Mouse (Mus musculus) midbrain, embryonic 16.5 days (tissue): ENCODE results near the gene Elobl. TPM values are rescaled to one million over a fixed set of nuclear protein-coding genes. Genes with fewer than 3 reads are reported as not detected.
"Not testable (repeated sequence)": the region's sequence is repeated elsewhere in the genome, so short reads cannot be mapped to it uniquely, and the experiment has no call there.

ENCODE experiments used
- ATAC-seq: fragments of 200-750 bp; cut with Nextera tagmentation; 2 replicates; pipeline ENCODE4 v1.8.0; 2017; ENCODE audit warnings: moderate TSS enrichment
- H3K27ac ChIP-seq: fragments of 300-500 bp; sonication (generic); 2 replicates; pipeline ENCODE4 v1.5.1; 2014; ENCODE audit warnings: mild to moderate bottlenecking, low read length, mixed read lengths
- H3K27me3 ChIP-seq: fragments of 300-500 bp; sonication (generic); 2 replicates; pipeline ENCODE4 v1.6.1; 2014; ENCODE audit warnings: low read depth, low read length, mixed read lengths; ENCODE audit not compliant: control insufficient read depth, insufficient read depth
- H3K36me3 ChIP-seq: fragments of 300-500 bp; sonication (generic); 2 replicates; pipeline ENCODE4 v1.6.1; 2014; ENCODE audit warnings: mild to moderate bottlenecking, low read length, moderate library complexity, mixed read lengths; ENCODE audit not compliant: control insufficient read depth, insufficient read depth
- H3K4me1 ChIP-seq: fragments of 300-500 bp; sonication (generic); 2 replicates; pipeline ENCODE4 v1.6.1; 2014; ENCODE audit warnings: mild to moderate bottlenecking, low read length, mixed read lengths; ENCODE audit not compliant: control insufficient read depth, insufficient read depth
- H3K4me2 ChIP-seq: fragments of 300-500 bp; sonication (generic); 2 replicates; pipeline ENCODE4 v1.6.1; 2014; ENCODE audit warnings: mild to moderate bottlenecking, low read length, mixed read lengths
- H3K4me3 ChIP-seq: fragments of 300-500 bp; sonication (generic); 2 replicates; pipeline ENCODE4 v1.5.1; 2014; ENCODE audit warnings: low read depth, mild to moderate bottlenecking, low read length, moderate library complexity, mixed read lengths
- H3K9ac ChIP-seq: fragments of 300-500 bp; sonication (generic); 2 replicates; pipeline ENCODE4 v1.6.1; 2014; ENCODE audit warnings: low read depth, low read length, mixed read lengths
- H3K9me3 ChIP-seq: fragments of 300-500 bp; sonication (generic); replicated peaks from 2 replicates; pipeline ENCODE4 v1.6.1; 2014; ENCODE audit warnings: mild to moderate bottlenecking, low read length, mixed read lengths; ENCODE audit not compliant: control insufficient read depth, poor library complexity, severe bottlenecking
- WGBS: fragments of 180-500 bp; shearing (Covaris S2); extraction: QIAGEN DNeasy Blood & Tissue Kit; methylation state at CpG from one replicate; pipeline ENCODE4 v1.1.7; 2014; 5-methylcytosine and 5-hydroxymethylcytosine counted together
- polyA plus RNA-seq: library from polyadenylated mRNA; unstranded; fragments of >200 nt; fragmentation: Nextera tagmentation; extraction: Ambion mirVana; gene quantifications from 2 replicates; pipeline ENCODE4 v1.2.1, GENCODE M21; 2015

Elobl gene
- polyA plus RNA-seq, 1 experiment from 2014 or later: not detected

- no peak overlapping the region for H3K4me2 ChIP-seq
- H3K27me3 ChIP-seq: peaks cover 25% of the 10 kb centered on the region
- no peak overlapping the region for H3K9ac ChIP-seq
- WGBS: 87% methylated on average over 5 of the region's 5 CpGs
- H3K4me1 ChIP-seq: no peaks in the 10 kb centered on the region
- ATAC-seq: no peak
- no peak overlapping the region for H3K27ac ChIP-seq
- H3K9me3 ChIP-seq: no peaks in the 10 kb centered on the region
- H3K4me3 ChIP-seq: no peak overlapping the region
- H3K36me3 ChIP-seq: no peaks in the 10 kb centered on the region
Measured at GRCm38 (mm10) chr11:89002621-89003020, 35.9 kb upstream of the Elobl start.

DNA sequence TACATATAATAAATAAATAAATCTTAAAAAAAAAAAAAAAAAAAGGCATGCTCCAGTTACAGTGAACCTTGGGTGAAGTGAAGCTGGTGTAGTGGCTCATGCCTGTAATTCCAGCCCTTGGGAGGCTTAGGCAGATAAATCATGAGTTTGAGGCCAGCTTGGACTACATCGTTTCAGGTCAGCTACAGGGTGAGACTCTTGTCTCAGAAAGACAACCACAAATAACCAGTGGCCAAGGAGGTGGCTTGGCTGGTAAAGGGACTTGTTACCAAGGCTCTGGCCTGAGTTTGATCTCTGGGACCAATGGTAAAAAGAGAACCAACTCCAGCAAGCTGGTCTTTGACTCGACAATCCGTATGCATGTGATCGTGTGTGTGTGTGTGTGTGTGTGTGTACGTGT lies 35.3 kb upstream of the Elobl start:
- H3K9ac ChIP-seq: no peak overlapping the region
- 90% methylated on average over 5 of the region's 5 CpGs for WGBS
- H3K27me3 ChIP-seq: peaks cover 25% of the 10 kb centered on the region
- H3K27ac ChIP-seq: no peak overlapping the region
- no peak for ATAC-seq
- H3K4me3 ChIP-seq: no peak overlapping the region
- H3K36me3 ChIP-seq: no peaks in the 10 kb centered on the region
- H3K4me2 ChIP-seq: no peak overlapping the region
- no peaks in the 10 kb centered on the region for H3K4me1 ChIP-seq
- H3K9me3 ChIP-seq: no peaks in the 10 kb centered on the region

DNA sequence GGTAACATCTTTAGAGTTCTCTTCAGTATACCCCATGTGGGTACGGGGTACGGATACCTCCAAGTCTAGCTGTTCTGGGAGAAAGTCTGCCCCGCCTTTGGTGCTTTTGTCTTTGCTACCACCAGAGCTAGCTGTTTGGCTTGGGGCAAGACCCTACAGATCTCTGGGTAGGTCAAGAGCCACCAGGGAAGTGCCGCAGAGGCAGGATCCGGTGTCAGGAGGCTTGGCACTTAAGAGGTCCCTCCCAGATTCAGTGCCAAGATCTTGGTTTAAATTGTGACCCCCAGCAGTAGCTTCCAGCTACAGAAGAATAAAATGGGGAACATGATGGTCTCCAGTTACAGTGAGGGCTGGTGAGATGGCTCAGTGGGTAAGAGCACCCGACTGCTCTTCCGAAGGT lies 34.8 kb upstream of the Elobl start:
- H3K9me3 ChIP-seq: no peaks in the 10 kb centered on the region
- H3K4me1 ChIP-seq: no peaks in the 10 kb centered on the region
- ATAC-seq: no peak
- no peak overlapping the region for H3K9ac ChIP-seq
- no peak overlapping the region for H3K4me2 ChIP-seq
- H3K4me3 ChIP-seq: no peak overlapping the region
- no peaks in the 10 kb centered on the region for H3K36me3 ChIP-seq
- H3K27me3 ChIP-seq: peaks cover 25% of the 10 kb centered on the region
- no peak overlapping the region for H3K27ac ChIP-seq
- 92% methylated on average over 7 of the region's 7 CpGs for WGBS

DNA sequence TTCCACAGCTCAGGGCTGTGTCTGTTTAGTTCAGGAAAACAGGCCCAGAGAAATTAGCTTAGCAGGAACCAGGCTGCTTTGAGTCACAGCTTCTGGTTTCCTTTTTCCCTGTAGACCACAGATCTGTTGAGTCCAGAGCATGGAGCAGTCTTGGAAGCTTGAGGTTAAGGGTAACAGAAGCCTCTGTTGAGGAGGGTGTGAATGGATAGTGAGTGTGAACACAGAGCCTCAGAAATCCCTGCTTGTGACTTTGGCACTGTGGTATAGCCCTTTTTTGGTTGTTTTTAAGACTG lies 33.7 kb upstream of the Elobl start:
- no peak overlapping the region for H3K4me3 ChIP-seq

GRCm38 (mm10) chr11:88999723-89000526 lies 33.2 kb upstream of the Elobl start:
- Histone ChIP-seq H3K4me3 (peak overlapping the region; percentile 33), H3K36me3 (no peaks in the 10 kb centered on the region), H3K9me3 (no peaks in the 10 kb centered on the region), H3K27me3 (peaks cover 25% of the 10 kb centered on the region), H3K9ac (peak overlapping the region; percentile 12; the same call in 1 of the 2 replicates), H3K4me2 (peak overlapping the region; percentile 44), H3K27ac (no peak overlapping the region), H3K4me1 (no peaks in the 10 kb centered on the region)
- WGBS: 30% methylated on average over 33 of the region's 33 CpGs
- ATAC-seq: no peak

More for the DNA sequence above, 33.7 kb upstream of the Elobl start:
- H3K9ac ChIP-seq: no peak overlapping the region
- no peaks in the 10 kb centered on the region for H3K4me1 ChIP-seq
- no peaks in the 10 kb centered on the region for H3K9me3 ChIP-seq
- H3K27me3 ChIP-seq: peaks cover 25% of the 10 kb centered on the region
- no peak overlapping the region for H3K27ac ChIP-seq
- no peak for ATAC-seq
- H3K36me3 ChIP-seq: no peaks in the 10 kb centered on the region
- no peak overlapping the region for H3K4me2 ChIP-seq

DNA sequence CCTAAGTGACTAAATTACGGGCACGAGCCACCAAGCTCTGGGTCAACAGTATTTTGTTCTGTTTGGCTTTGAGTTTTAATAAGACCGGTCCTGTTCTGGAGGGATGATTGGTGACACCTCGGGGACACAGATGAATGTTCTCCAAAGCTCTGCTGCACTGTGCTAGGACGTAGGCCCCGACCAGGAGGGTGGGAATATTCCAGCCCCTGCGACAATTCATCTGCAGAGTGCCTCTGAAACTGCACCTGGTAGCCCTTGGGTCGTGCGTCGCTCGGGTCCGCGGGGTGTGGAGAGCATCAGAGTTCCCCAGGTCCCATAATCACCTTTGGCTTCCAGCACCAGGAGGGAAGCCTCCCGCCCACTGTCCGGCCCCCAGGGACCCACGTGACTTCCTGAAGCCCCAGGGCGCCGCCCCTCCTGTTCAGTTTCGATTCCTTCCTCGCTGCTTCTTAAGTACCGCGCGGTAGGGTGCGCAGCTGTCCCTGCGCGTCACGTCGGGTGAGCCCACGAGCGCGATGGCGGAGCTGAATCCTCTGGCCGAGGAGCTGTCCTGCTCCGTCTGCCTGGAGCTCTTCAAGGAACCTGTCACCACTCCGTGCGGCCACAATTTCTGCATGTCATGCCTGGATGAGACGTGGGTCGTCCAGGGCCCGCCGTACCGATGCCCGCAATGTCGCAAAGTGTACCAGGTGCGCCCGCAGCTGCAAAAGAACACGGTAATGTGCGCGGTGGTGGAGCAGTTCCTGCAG lies 32.4 kb upstream of the Elobl start, which contains the start of gene Trim25:
Trim25 (plus strand) TSS at position 403 of the 749 bp plus-strand sequence.
- 4% methylated on average over 48 of the region's 48 CpGs for WGBS
- peak within 1 kb of the TSS; percentile 33 for H3K4me3 ChIP-seq
- H3K27me3 ChIP-seq: peaks cover 25% of the 10 kb centered on the region
- no peaks in the 10 kb centered on the region for H3K36me3 ChIP-seq
- H3K27ac ChIP-seq: no peak within 1 kb of the TSS
- H3K4me2 ChIP-seq: peak within 1 kb of the TSS; percentile 44
- peak within 1 kb of the TSS; percentile 22 for H3K9ac ChIP-seq
- ATAC-seq: no peak
- H3K4me1 ChIP-seq: no peaks in the 10 kb centered on the region
- H3K9me3 ChIP-seq: no peaks in the 10 kb centered on the region

DNA sequence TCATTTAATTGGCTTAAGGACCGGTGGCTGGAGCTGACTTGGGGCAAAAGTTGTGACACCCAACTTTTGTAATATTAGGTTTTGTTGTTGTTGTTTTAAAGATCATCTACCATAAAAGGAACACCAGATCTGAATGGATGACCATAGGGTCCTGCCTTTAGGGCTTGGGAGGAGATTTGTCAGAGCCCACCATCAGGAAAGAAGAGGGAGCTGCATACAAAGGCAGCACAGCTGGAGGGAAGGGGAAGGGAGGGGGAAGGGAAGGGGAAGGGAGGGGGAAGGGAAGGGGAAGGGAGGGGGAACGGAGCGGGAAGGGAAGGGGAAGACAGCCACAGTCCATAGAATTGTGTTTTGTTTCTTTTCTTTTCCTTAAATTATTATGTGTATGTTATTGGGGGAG lies 31.7 kb upstream of the Elobl start:
- Histone ChIP-seq H3K9me3 (no peaks in the 10 kb centered on the region), H3K9ac (no peak overlapping the region), H3K36me3 (no peaks in the 10 kb centered on the region), H3K4me3 (no peak overlapping the region), H3K4me2 (no peak overlapping the region), H3K27me3 (peaks cover 25% of the 10 kb centered on the region), H3K4me1 (no peaks in the 10 kb centered on the region), H3K27ac (no peak overlapping the region)
- WGBS: 20% methylated on average over 3 of the region's 3 CpGs
- ATAC-seq: no peak

DNA sequence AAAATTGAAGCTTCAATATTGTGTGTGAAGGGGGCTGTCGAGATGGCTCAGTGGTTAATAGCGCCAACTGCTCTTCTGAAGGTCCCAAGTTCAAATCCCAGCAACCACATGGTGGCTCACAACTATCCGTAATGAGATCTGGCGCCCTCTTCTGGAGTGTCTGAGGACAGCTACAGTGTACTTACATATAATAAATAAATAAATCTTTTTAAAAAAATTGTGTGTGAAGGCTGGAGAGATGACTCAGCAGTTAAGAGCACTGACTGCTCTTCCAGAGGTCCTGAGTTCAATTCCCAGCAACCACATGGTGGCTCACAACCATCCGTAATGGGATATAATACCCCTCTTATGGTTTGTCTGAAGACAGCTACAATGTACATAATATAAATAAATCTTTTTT lies 30.6 kb upstream of the Elobl start:
- H3K27me3 ChIP-seq: peaks cover 25% of the 10 kb centered on the region
- H3K36me3 ChIP-seq, H3K27ac ChIP-seq, H3K9me3 ChIP-seq, H3K9ac ChIP-seq, H3K4me2 ChIP-seq, H3K4me1 ChIP-seq, ATAC-seq, H3K4me3 ChIP-seq: not testable (repeated sequence)
- WGBS: 83% methylated on average over 5 of the region's 5 CpGs

GRCm38 (mm10) chr11:88996427-88996826 lies 29.7 kb upstream of the Elobl start:
- H3K9ac ChIP-seq: no peak overlapping the region
- no peak overlapping the region for H3K4me3 ChIP-seq
- peaks cover 25% of the 10 kb centered on the region for H3K27me3 ChIP-seq
- no peak for ATAC-seq
- no peaks in the 10 kb centered on the region for H3K4me1 ChIP-seq
- WGBS: 73% methylated on average over 7 of the region's 7 CpGs
- H3K9me3 ChIP-seq: no peaks in the 10 kb centered on the region
- H3K36me3 ChIP-seq: no peaks in the 10 kb centered on the region
- H3K27ac ChIP-seq: no peak overlapping the region
- H3K4me2 ChIP-seq: no peak overlapping the region
